Mouse (Mus musculus) small intestine, adult 2 months (tissue): Measurements from ENCODE around the gene Dnajc5.

Source experiments
- CTCF ChIP-seq: fragments of 200-500 bp; IDR thresholded peaks from 2 replicates; pipeline ENCODE4 v1.5.1; 2012; ENCODE audit warnings: low read depth, mild to moderate bottlenecking, control low read depth, inconsistent platforms, low read length, moderate library complexity, mixed read lengths; ENCODE audit not compliant: insufficient replicate concordance, insufficient read length; ENCODE audit errors: extremely low read depth
- POLR2A ChIP-seq: fragments of 200-500 bp; IDR thresholded peaks from 2 replicates; pipeline ENCODE4 v1.6.1; 2012; ENCODE audit warnings: low read depth, mild to moderate bottlenecking, control low read depth, inconsistent platforms, low read length, moderate library complexity

DNA sequence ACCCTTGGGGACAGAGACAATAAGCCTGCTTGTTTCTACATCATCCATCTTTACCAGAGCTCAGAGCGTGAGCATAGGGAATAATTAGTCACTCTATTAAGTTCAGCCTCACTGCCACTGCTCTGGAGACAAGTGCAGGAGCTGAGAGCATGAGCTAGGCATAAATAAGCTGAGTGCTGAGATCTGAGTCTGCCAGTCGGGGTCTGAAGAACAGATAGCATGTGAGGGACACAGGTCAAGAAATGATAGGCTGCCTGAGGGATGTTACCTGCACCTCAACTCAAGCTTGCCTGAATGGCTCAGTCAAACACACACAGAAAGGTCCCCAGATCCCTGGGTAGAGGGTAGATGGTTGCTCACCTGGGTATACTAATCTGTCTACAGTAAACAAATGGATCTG is 56.8 kb downstream of the Dnajc5 start:
- TF ChIP-seq CTCF (no peak), POLR2A (no peak)
